Mouse (Mus musculus) E14TG2a.4 (cell line): ENCODE measurements around the gene Kdelr3.

Experiments
- H3K27me3 ChIP-seq: 2 replicates; pipeline ENCODE4 v1.6.1; 2014; ENCODE audit warnings: low read length, control low read depth; ENCODE audit not compliant: insufficient read depth
- H3K36me3 ChIP-seq: 2 replicates; pipeline ENCODE4 v1.6.1; 2014; ENCODE audit warnings: low read length, control low read depth; ENCODE audit not compliant: insufficient read depth
- H3K4me1 ChIP-seq: replicated peaks from 2 replicates; pipeline ENCODE4 v1.6.1; 2014; ENCODE audit warnings: low read depth, low read length, control low read depth
- H3K4me3 ChIP-seq: replicated peaks from 2 replicates; pipeline ENCODE4 v1.5.1; 2014; ENCODE audit warnings: mild to moderate bottlenecking, low read length
- H3K9me3 ChIP-seq: 2 replicates; pipeline ENCODE4 v1.6.1; 2014; ENCODE audit warnings: low read length, control low read depth
- CTCF ChIP-seq: conservative IDR thresholded peaks from 2 replicates; pipeline ENCODE4 v1.5.1; 2014; ENCODE audit warnings: low read length
- NANOG ChIP-seq: IDR thresholded peaks from 2 replicates; pipeline ENCODE4 v1.6.1; 2014; ENCODE audit warnings: borderline replicate concordance, low read length, mixed read lengths
- POU5F1 ChIP-seq: IDR thresholded peaks from 2 replicates; pipeline ENCODE4 v1.6.1; 2014; ENCODE audit warnings: low read length, borderline replicate concordance

Gene Kdelr3

GRCm38 (mm10) chr15:79481181-79481688, 35.0 kb upstream of the Kdelr3 start:
- peaks cover 58% of the 10 kb centered on the region for H3K27me3 ChIP-seq
- peak overlapping the region; percentile 63 for H3K4me3 ChIP-seq
- peaks cover 47% of the 10 kb centered on the region for H3K4me1 ChIP-seq
- no peak for TF ChIP-seq CTCF
- TF ChIP-seq NANOG: no peak
- TF ChIP-seq POU5F1: no peak
- H3K9me3 ChIP-seq: no peaks in the 10 kb centered on the region
- no peaks in the 10 kb centered on the region for H3K36me3 ChIP-seq

- peaks cover 47% of the 10 kb centered on the region for H3K4me1 ChIP-seq
- H3K36me3 ChIP-seq: no peaks in the 10 kb centered on the region
- H3K9me3 ChIP-seq: no peaks in the 10 kb centered on the region
- no peak overlapping the region for H3K4me3 ChIP-seq
- TF ChIP-seq CTCF: no peak
- no peak for TF ChIP-seq NANOG
- no peak for TF ChIP-seq POU5F1
- H3K27me3 ChIP-seq: peaks cover 64% of the 10 kb centered on the region
Observed at GRCm38 (mm10) chr15:79489463-79489862, 26.7 kb upstream of the Kdelr3 start.

DNA sequence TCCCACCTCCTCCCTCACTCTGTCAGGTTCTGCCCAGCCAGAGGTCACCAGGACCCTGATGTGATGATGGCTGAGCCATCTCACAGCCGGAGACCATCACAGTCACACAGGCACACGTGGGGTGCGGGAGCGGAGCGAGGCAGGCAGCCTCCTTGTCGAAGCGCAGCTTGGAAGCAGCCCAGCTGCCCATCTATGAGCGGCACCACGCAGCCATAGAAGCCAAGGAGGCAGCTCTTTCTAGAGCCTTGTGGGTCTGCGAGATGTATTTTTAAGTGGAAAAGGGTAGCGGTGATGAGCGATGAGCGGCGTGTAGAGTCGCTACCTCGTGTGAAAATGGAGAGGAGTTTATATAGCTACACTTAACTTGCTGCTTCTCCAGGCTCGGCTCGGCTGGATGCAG, 22.7 kb upstream of the Kdelr3 start:
- Histone ChIP-seq H3K27me3 (peaks cover 88% of the 10 kb centered on the region), H3K36me3 (no peaks in the 10 kb centered on the region), H3K9me3 (no peaks in the 10 kb centered on the region), H3K4me1 (peaks cover 31% of the 10 kb centered on the region), H3K4me3 (peak overlapping the region; percentile 50)
- no peak for TF ChIP-seq POU5F1
- no peak for TF ChIP-seq NANOG
- TF ChIP-seq CTCF: no peak

- H3K4me3 ChIP-seq: peak overlapping the region; percentile 75
- H3K27me3 ChIP-seq: peaks cover 87% of the 10 kb centered on the region
- peaks cover 8% of the 10 kb centered on the region; the same call in 1 of the 2 replicates for H3K9me3 ChIP-seq
- H3K4me1 ChIP-seq: peaks cover 48% of the 10 kb centered on the region
- no peak for TF ChIP-seq CTCF
- no peak for TF ChIP-seq POU5F1
- TF ChIP-seq NANOG: no peak
- no peaks in the 10 kb centered on the region for H3K36me3 ChIP-seq
Observed at GRCm38 (mm10) chr15:79500110-79500509, 16.1 kb upstream of the Kdelr3 start.

DNA sequence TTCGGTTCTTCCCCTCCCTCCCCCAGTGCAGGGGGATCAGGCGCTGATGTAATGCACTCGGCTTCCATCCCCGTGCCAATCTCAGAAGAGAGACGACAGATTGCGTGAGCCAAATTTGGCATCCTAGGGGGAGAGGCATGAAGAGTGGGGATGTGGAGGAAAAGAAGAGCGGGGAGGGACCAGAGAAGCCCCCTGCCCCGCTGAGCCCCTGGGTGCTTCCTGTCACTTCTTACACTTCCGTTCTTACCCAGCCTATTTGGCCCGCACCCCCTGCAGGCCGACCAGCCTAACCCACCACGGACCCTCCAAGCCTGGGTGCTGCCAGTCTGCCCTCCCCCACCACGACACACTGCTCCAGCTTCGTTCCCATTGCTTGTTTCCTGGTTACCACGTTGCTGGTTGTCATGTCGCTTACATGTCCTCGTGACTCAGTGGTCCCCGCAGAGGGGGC, 13.3 kb upstream of the Kdelr3 start:
- TF ChIP-seq POU5F1 (no peak), CTCF (no peak), NANOG (no peak)
- Histone ChIP-seq H3K4me3 (no peak overlapping the region), H3K9me3 (peaks cover 8% of the 10 kb centered on the region; the same call in 1 of the 2 replicates), H3K36me3 (no peaks in the 10 kb centered on the region), H3K27me3 (peaks cover 90% of the 10 kb centered on the region), H3K4me1 (peaks cover 68% of the 10 kb centered on the region)

- no peak overlapping the region for H3K4me3 ChIP-seq
- H3K36me3 ChIP-seq: no peaks in the 10 kb centered on the region
- H3K4me1 ChIP-seq: peaks cover 67% of the 10 kb centered on the region
- peaks cover 90% of the 10 kb centered on the region for H3K27me3 ChIP-seq
- peaks cover 8% of the 10 kb centered on the region; the same call in 1 of the 2 replicates for H3K9me3 ChIP-seq
- no peak for TF ChIP-seq NANOG
- no peak for TF ChIP-seq CTCF
- TF ChIP-seq POU5F1: no peak
Observed at GRCm38 (mm10) chr15:79503438-79503837, 12.8 kb upstream of the Kdelr3 start.

- H3K27me3 ChIP-seq: peaks cover 92% of the 10 kb centered on the region
- no peak for TF ChIP-seq NANOG
- TF ChIP-seq POU5F1: no peak
- TF ChIP-seq CTCF: no peak
- H3K4me1 ChIP-seq: peaks cover 54% of the 10 kb centered on the region
- peak within 1 kb of the TSS; percentile 82 for H3K4me3 ChIP-seq
- H3K36me3 ChIP-seq: no peaks in the 10 kb centered on the region
- H3K9me3 ChIP-seq: peaks cover 8% of the 10 kb centered on the region; the same call in 1 of the 2 replicates
Observed at GRCm38 (mm10) chr15:79504707-79505452, 11.3 kb upstream of the Kdelr3 start, which contains the start of gene Kcnj4. Gene Kcnj4, minus strand, starts transcription at chr15:79505241.

DNA sequence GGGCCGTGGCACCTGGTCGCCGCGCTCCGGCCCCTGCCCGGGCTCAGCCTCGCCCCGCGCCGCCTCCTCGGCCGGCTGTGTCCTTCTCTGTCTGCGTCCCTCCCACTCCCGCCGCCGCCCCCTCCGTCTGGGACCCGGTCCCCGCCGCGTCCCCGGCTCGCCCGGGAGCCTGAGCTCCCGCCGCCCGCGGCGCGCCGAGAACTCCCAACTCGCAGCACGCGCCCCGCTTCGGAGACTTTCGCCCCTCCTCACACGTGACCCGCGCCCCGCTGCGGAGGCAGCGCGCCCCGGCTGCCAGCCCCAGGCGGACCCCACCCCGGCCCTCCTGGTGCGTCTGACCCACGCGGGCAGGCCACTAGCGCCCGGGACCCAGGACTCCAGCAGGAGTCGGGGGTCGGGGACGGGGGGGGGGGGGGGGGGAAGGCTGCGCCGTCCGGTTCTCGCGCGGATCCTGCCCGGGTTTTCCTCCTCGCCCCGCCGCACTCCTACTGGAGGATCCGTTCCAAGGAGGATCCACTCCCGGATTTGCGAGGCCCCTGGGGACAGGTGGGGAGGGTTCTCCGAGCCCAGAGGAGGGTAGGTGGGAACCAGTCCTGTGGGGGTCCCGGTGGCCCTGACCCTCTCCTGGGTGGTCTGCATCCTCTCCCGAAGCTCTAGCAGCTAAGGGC, 10.5 kb upstream of the Kdelr3 start:
- TF ChIP-seq CTCF (no peak), NANOG (no peak), POU5F1 (no peak)
- Histone ChIP-seq H3K4me3 (peak overlapping the region; percentile 82), H3K9me3 (peaks cover 8% of the 10 kb centered on the region; the same call in 1 of the 2 replicates), H3K4me1 (peaks cover 45% of the 10 kb centered on the region), H3K36me3 (no peaks in the 10 kb centered on the region), H3K27me3 (peaks cover 95% of the 10 kb centered on the region)

- H3K4me3 ChIP-seq: peak overlapping the region; percentile 82; the same call in 1 of the 2 replicates
- peaks cover 8% of the 10 kb centered on the region; the same call in 1 of the 2 replicates for H3K9me3 ChIP-seq
- no peak for TF ChIP-seq NANOG
- no peak for TF ChIP-seq CTCF
- TF ChIP-seq POU5F1: no peak
- no peaks in the 10 kb centered on the region for H3K36me3 ChIP-seq
- H3K27me3 ChIP-seq: peaks cover 95% of the 10 kb centered on the region
- H3K4me1 ChIP-seq: peaks cover 49% of the 10 kb centered on the region
Observed at GRCm38 (mm10) chr15:79506460-79506859, 9.8 kb upstream of the Kdelr3 start.
